Mouse (Mus musculus): Measurements from ENCODE around the gene B3gnt6. TPM values are rescaled to one million over a fixed set of nuclear protein-coding genes. Genes with fewer than 3 reads are reported as not detected.

B3gnt6 gene
- not detected for polyA plus RNA-seq (2014; fragmentation: Illumina TruSeq; extraction: RNeasy Lipid Tissue Mini Kit (QIAGEN cat#74804))

GRCm38 (mm10) chr7:98199381-98199780 lies at the start of gene B3gnt6:
B3gnt6 (minus strand) TSS chr7:98199481.

GRCm38 (mm10) chr7:98177929-98178559 lies 21.2 kb downstream of the B3gnt6 start, which contains the start of gene Capn5:
Capn5 (minus strand) TSS chr7:98178274.

DNA sequence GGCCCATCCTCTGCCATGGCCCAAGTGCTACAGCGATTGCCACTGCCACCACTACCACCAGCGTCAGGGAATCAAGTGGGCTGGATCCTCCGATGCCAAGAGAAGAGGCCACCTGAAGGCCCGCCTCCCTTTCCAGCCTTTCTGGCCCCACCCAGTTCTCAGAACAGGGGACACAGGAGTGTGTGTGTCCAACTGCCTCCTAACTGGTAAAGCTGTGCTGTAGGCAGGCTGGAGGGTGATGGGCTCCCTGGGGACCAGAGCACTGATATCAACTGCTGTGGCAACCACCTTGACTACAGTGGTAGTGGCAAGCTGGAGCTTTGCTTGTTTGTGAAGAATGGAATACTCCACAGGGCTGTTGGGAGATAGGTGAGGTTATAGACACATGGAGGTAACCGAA lies 53.9 kb downstream of the B3gnt6 start, which contains the start of gene Omp:
Gene Omp, minus strand, starts transcription at position 101 of the 400 bp plus-strand sequence.

Other genes starting within 250 kb of the B3gnt6 start
- gene Myo7a, start 80.0 kb downstream of the B3gnt6 start, polyA plus RNA-seq (2014; fragmentation: Illumina TruSeq; extraction: RNeasy Lipid Tissue Mini Kit (QIAGEN cat#74804)), result 2.5 TPM
- 0.20 TPM for gene Omp, start 54.0 kb downstream of the B3gnt6 start, polyA plus RNA-seq (2014; fragmentation: Illumina TruSeq; extraction: RNeasy Lipid Tissue Mini Kit (QIAGEN cat#74804))
- gene Capn5, start 21.2 kb downstream of the B3gnt6 start, polyA plus RNA-seq (2014; fragmentation: Illumina TruSeq; extraction: RNeasy Lipid Tissue Mini Kit (QIAGEN cat#74804)), result 3.9 TPM
- 77.7 TPM for gene Acer3, start 121.7 kb upstream of the B3gnt6 start, polyA plus RNA-seq (2014; fragmentation: Illumina TruSeq; extraction: RNeasy Lipid Tissue Mini Kit (QIAGEN cat#74804))
- 0.74 TPM for gene Tsku, start 161.8 kb upstream of the B3gnt6 start, polyA plus RNA-seq (2014; fragmentation: Illumina TruSeq; extraction: RNeasy Lipid Tissue Mini Kit (QIAGEN cat#74804))
- gene Gucy2d, start 240.9 kb upstream of the B3gnt6 start, polyA plus RNA-seq (2014; fragmentation: Illumina TruSeq; extraction: RNeasy Lipid Tissue Mini Kit (QIAGEN cat#74804)), result not detected